Mouse (Mus musculus) cerebellum, postnatal 14 days (tissue): Measurements from ENCODE around the gene Pnrc1.
A peak's percentile ranks its signal among the peaks of the same experiment; 100 is the strongest.

Experiments used
- DNase-seq, 2 experiments: peaks; one replicate each; pipeline ENCODE4 v3.0.0; 2021; ENCODE audit warnings: mixed read lengths in 2 of 2

Gene Pnrc1

GRCm38 (mm10) chr4:33264979-33265726 is 24.8 kb downstream of the Pnrc1 start:
- no peak for DNase-seq

DNA sequence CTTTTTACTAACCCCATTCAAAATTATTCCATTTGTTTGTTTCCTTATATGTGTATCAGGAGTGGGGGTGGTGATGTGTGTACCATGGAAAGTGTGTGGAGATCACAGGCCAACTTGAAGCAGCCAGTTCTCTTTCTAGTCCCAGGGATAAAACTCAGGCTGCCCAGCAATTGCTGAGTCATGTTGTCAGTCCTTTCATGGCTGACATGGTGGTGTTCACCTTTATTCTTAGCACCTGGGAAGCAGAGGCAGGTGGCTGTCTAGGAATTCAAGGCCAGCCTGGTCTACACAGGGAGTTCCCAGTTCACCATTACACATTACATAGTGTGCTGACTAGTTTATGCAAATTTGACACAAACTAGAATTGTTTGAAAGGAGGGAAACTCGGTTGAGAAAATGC is 27.1 kb downstream of the Pnrc1 start:
- no peak for DNase-seq

- DNase-seq, result peak; percentile 94 to 97
Observed at GRCm38 (mm10) chr4:33261311-33261753, 28.6 kb downstream of the Pnrc1 start.

DNA sequence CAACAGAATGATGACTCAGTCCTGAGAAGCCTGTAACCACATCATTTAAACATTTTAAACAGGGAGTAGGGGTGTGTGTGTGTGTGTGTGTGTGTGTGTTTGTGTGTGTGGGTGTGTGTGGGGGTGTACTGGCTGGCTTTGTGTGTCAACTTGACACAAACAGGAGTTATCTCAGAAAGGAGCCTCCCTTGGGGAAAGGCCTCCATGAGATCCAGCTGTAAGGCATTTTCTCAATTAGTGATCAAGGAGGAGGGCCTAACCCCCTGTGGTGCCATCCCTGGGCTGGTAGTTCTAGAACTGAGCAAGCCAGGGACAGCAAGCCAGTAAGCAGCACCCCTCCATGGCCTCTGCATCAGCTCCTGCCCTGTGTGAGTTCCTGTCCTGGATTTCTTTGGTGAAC is 29.7 kb downstream of the Pnrc1 start:
- peak in 1 of 2 experiments; percentile 46 for DNase-seq

DNA sequence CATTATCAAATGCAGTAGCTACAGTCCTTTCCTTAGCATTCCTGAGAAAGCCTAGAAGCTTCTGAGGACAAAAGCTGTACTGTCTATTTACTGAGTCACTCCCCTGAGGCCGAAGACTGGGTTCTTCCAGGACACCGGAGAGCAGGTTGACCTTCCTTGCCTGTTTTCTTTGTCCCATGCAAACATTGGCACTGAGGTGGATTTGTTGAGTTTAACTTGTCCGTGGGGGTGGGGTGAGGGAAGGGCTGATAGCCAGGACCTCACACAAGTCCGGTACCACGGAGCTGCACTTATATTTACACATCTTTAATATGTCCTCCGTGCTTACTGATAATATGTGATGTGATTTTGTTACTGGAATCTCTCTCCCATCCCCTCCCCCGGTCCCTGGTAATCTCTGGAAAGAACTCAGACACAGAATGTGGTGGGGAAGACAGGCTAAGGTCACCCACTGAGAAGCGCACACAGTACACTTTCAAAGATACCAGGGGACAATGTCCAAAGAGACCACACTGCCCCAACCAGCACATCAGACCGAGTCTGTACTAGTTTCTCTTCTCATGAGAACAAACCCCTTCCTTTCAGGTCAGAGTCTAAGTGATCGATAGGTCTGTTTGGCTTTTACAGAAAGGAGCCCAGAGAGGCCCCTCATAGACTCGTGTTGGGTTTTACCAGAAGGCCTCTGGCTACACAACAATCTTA is 32.5 kb downstream of the Pnrc1 start:
- no peak for DNase-seq

DNA sequence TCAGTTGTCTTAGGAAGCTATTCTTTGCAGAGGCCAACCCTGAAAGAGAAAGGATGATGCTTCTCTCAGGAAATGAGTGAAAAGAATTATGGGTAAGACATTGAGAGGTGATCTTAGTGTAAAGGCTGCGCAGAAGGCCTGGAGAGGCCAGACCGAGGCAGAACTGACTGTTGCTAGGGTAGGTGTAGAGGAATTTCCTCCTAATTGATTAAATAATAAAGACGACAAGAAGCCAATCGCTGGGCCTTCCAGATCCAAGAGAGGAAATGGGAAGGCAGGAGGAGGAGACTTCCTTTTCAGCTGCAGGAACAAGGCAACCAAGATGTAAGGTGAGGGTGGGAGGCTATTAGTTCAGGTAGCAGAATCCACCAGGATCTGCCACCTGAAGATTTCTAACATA is 35.3 kb downstream of the Pnrc1 start:
- DNase-seq, result no peak

DNA sequence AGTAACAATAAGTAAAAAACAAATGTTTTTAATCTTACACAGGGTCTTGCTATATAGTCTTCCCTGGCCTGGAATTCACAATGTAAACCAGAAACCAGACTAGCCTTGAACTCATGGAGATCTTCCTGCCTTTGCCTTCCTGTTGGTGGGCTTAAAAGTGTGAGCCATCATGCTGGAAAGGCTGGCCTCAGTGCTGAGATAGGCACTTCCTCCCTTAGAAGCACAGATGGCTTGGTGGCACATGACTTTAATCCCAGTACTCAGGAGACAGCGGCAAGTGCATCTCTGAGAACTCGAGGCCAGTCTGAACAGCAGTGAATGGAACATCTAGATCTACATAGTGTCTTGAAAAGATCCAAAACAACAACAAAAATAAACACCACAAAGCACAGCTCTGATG is 39.1 kb downstream of the Pnrc1 start:
- DNase-seq, result no peak

GRCm38 (mm10) chr4:33249716-33250230 is 40.2 kb downstream of the Pnrc1 start:
- DNase-seq, result no peak

GRCm38 (mm10) chr4:33248915-33249314 is 41.0 kb downstream of the Pnrc1 start:
- peak; percentile 48 to 52 for DNase-seq

- peak; percentile 99 for DNase-seq
Observed at GRCm38 (mm10) chr4:33248062-33248889, 41.7 kb downstream of the Pnrc1 start.

GRCm38 (mm10) chr4:33247479-33248053 is 42.4 kb downstream of the Pnrc1 start:
- peak; percentile 99 for DNase-seq

DNA sequence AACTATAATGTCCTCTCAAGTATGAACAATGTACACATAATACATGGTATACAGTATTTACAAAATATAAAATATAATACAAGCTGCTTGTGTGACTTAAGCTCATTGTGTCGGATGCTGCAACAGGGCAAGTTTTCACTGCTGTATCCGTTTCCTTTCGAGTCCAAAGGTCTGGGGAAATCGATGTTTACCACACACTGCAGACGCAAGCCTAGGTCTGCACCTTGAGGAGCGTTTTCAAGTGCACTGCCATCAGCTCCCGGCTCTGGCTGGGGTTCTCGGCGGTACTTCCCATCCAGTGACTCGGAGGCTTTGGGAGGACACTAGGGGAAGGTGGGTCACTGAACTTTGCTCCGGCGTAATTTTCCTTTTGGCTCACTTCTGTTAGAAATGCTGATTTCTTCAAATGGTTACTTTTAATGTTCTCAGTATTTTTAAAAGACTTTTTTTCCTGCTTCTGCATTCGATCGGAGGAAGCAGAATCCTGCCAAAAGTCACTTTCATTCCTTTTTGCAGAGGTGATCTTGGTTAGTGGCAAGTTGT is 44.0 kb downstream of the Pnrc1 start:
- DNase-seq, result no peak

DNA sequence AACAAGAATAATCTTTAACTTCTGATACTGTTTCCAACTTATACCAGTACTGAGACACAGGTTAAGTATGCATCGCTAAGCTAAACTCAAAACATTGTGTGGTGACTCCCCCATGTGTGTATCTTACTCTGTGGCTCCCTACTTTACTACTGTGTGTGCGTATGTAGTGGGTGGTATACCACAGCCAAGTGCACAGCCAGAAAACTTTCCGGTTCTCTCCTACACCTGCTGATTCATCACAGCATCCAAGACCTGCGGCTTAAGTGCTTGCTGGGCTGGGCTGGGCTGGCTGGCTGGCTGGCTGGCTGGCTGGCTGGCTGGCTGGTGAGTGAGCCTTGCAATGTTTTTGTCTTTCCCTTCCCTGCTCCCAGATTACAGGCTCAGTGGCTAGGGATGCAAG is 46.0 kb downstream of the Pnrc1 start:
- no peak for DNase-seq

GRCm38 (mm10) chr4:33243016-33243758 is 46.8 kb downstream of the Pnrc1 start:
- no peak for DNase-seq

GRCm38 (mm10) chr4:33242536-33242935 is 47.4 kb downstream of the Pnrc1 start:
- peak; percentile 52 to 64 for DNase-seq

DNA sequence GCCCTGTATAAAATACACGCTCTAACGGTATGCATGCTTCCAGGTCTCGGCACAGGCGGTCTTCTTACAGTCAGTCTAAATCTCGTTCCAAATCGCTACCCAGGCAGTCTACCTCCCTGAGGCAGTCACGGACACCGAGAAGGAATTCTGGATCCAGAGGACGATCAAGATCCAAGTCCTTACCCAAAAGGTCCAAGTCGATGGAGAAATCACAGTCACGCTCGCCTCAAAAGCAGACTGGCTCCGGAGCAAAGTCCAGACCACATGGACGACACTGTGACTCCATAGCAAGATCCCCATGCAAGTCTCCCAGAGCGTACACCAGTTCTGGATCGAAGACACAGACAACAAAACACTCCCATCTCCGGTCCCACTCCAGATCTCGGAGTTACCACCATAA is 59.1 kb downstream of the Pnrc1 start:
- no peak for DNase-seq

- no peak for DNase-seq
Observed at GRCm38 (mm10) chr4:33229639-33230038, 60.3 kb downstream of the Pnrc1 start.

GRCm38 (mm10) chr4:33227164-33227563 is 62.8 kb downstream of the Pnrc1 start:
- DNase-seq, result no peak

DNA sequence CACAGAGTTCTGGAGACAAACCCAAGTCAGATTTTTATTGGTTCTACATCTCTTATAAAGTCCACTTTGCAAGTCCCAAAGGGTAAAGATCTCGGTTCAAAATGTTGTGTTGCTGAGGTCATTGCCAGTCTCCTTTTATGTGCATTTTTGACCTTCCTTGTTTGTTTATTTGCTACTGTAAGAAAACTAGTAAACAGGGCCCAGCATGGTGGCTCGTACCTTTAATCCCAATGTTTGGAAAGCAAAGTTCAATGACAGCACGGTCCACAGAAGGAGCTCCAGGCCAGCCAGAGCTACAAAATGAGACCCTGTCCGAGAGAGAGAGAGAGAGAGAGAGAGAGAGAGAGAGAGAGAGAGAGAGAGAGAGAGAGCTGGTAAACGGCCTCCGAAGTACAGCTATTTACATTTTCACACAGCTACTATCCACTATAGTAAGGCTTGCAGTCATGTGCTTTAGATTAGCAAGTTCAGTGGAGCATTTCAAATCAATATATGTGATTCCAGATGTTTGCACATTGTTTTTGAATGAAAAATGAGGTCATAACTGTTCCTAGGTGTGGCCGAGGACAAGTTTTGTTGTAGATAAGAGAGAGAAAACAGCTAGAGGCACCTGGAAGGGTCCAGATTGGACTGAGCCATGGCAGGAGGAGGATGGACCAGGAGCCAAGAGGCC is 65.8 kb downstream of the Pnrc1 start:
- no peak for DNase-seq

DNA sequence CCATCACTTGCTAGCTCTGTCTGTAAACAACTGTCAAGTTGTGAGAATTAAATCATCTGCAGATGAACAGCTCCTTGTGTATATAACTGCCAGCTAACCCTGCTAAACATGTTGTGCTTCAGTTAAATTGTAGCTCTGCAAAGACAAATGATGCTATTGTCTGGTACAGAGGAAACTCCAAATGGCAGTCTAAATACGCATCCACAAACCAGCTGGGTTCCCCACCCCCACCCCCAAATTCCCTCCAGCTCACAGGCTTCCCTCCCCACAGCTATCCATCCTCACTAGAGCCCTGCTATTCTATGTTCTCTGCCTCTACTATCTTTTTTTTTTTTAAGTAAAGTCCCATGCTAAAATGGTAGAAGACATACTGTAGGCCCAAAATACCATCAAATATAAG is 68.1 kb downstream of the Pnrc1 start:
- DNase-seq, result no peak
